Mouse (Mus musculus): ENCODE measurements around the gene Nrxn1.
A peak's percentile ranks its signal among the peaks of the same experiment; 100 is the strongest.

GRCm38 (mm10) chr17:90696071-90696800, 396.6 kb downstream of the Nrxn1 start:
- no peak for TF ChIP-seq RCOR1 (IDR thresholded peaks at IDR 0.05; ENCODE audit: low read depth, low read length)
- TF ChIP-seq CHD2 (IDR thresholded peaks at IDR 0.05; ENCODE audit: low read length): no peak
- TF ChIP-seq CTCF (IDR thresholded peaks at IDR 0.05 in 2 of 3, conservative IDR thresholded peaks at IDR 0.05 in 1 of 3; ENCODE audit: control insufficient read depth in 1 of 3, insufficient read depth in 1 of 3, low read depth in 2 of 3, low read length in 3 of 3, poor library complexity in 1 of 3, severe bottlenecking in 1 of 3): no peak
- TF ChIP-seq USF2 (IDR thresholded peaks at IDR 0.05; ENCODE audit: borderline replicate concordance in 1 of 2, insufficient read depth in 1 of 2, low read depth in 1 of 2, low read length in 2 of 2): no peak
- peak in 1 of 2 experiments; percentile 46; a peak in 2 of 4 replicates for TF ChIP-seq EP300 (IDR thresholded peaks at IDR 0.05; ENCODE audit: low read depth in 1 of 2, low read length in 2 of 2)
- TF ChIP-seq SIN3A (IDR thresholded peaks at IDR 0.05; ENCODE audit: low read length): no peak
- TF ChIP-seq ZKSCAN1 (IDR thresholded peaks at IDR 0.05; ENCODE audit: low read depth, low read length): no peak
- TF ChIP-seq POLR2A (IDR thresholded peaks at IDR 0.05; ENCODE audit: control insufficient read depth in 1 of 2, insufficient read depth in 1 of 2, low read depth in 1 of 2, low read length in 2 of 2, poor library complexity in 1 of 2): no peak
- no peak for TF ChIP-seq ELF1 (IDR thresholded peaks at IDR 0.05; ENCODE audit: low read depth, low read length)
- no peak for TF ChIP-seq ZC3H11A (IDR thresholded peaks at IDR 0.05; ENCODE audit: low read depth, low read length)

Measured in MEL (cell line).